Mouse (Mus musculus) liver, adult 2 months (tissue): ENCODE results near the gene Mast2. TPM values are rescaled to one million over a fixed set of nuclear protein-coding genes. Genes with fewer than 3 reads are reported as not detected.

Experiments
- DNase-seq: peaks from one replicate; pipeline ENCODE4 v3.0.0-alpha.2; 2011; ENCODE audit warnings: low read depth, low spot score; ENCODE audit errors: extremely low read depth
- H3K27ac ChIP-seq: fragments of 200-500 bp; replicated peaks from 2 replicates; pipeline ENCODE4 v1.5.1; 2012; ENCODE audit warnings: low read depth, mild to moderate bottlenecking, control low read depth, inconsistent platforms, low read length; ENCODE audit not compliant: insufficient read depth
- H3K27me3 ChIP-seq: fragments of 200-500 bp; 2 replicates; pipeline ENCODE4 v1.6.1; 2012; ENCODE audit warnings: mild to moderate bottlenecking, moderate library complexity, low read length, inconsistent platforms; ENCODE audit not compliant: control insufficient read depth, insufficient read depth
- H3K36me3 ChIP-seq: fragments of 200-500 bp; 2 replicates; pipeline ENCODE4 v1.6.1; 2012; ENCODE audit warnings: low read length, inconsistent platforms; ENCODE audit not compliant: control insufficient read depth, insufficient read depth
- H3K4me1 ChIP-seq: fragments of 200-500 bp; 2 replicates; pipeline ENCODE4 v1.6.1; 2011; ENCODE audit warnings: low read length; ENCODE audit not compliant: control insufficient read depth, insufficient read depth
- H3K4me3 ChIP-seq: fragments of 200-500 bp; 2 replicates; pipeline ENCODE4 v1.5.1; 2011; ENCODE audit warnings: low read depth, mild to moderate bottlenecking, control low read depth, low read length, moderate library complexity; ENCODE audit not compliant: insufficient read depth
- H3K79me2 ChIP-seq: fragments of 200-500 bp; 2 replicates; pipeline ENCODE4 v1.6.1; 2012; ENCODE audit warnings: inconsistent platforms, mild to moderate bottlenecking, low read length, moderate library complexity; ENCODE audit not compliant: control insufficient read depth, insufficient read depth
- H3K9ac ChIP-seq: fragments of 200-500 bp; 2 replicates; pipeline ENCODE4 v1.6.1; 2012; ENCODE audit warnings: low read depth, mild to moderate bottlenecking, control low read depth, inconsistent platforms, low read length
- CTCF ChIP-seq: fragments of 200-500 bp; IDR thresholded peaks from 2 replicates; pipeline ENCODE4 v1.5.1; 2011; ENCODE audit warnings: low read depth, low read length, control low read depth
- POLR2A ChIP-seq: fragments of 200-500 bp; IDR thresholded peaks from 2 replicates; pipeline ENCODE4 v1.6.1; 2011; ENCODE audit warnings: low read length, control low read depth; ENCODE audit not compliant: insufficient read depth; ENCODE audit errors: extremely low read depth
- WGBS: fragments of 180-500 bp; shearing (Covaris S2); methylation state at CpG from one replicate; pipeline ENCODE4 v1.1.7; 2018; 5-methylcytosine and 5-hydroxymethylcytosine counted together
- polyA plus RNA-seq: library from polyadenylated mRNA; depleted of rRNA; stranded (reverse); fragments of >200 nt; gene quantifications from 2 replicates; pipeline ENCODE4 v1.2.3, GENCODE M21; 2012; rRNA removed
- total RNA-seq: library from RNA; depleted of rRNA; stranded (reverse); fragments of >200 nt; gene quantifications from 2 replicates; pipeline ENCODE4 v1.2.3, GENCODE M21; 2014; rRNA removed

Gene Mast2
- total RNA-seq (3.9 and 5.4 TPM in 2 replicates), polyA plus RNA-seq (11.9 and 20.6 TPM in 2 replicates)

DNA sequence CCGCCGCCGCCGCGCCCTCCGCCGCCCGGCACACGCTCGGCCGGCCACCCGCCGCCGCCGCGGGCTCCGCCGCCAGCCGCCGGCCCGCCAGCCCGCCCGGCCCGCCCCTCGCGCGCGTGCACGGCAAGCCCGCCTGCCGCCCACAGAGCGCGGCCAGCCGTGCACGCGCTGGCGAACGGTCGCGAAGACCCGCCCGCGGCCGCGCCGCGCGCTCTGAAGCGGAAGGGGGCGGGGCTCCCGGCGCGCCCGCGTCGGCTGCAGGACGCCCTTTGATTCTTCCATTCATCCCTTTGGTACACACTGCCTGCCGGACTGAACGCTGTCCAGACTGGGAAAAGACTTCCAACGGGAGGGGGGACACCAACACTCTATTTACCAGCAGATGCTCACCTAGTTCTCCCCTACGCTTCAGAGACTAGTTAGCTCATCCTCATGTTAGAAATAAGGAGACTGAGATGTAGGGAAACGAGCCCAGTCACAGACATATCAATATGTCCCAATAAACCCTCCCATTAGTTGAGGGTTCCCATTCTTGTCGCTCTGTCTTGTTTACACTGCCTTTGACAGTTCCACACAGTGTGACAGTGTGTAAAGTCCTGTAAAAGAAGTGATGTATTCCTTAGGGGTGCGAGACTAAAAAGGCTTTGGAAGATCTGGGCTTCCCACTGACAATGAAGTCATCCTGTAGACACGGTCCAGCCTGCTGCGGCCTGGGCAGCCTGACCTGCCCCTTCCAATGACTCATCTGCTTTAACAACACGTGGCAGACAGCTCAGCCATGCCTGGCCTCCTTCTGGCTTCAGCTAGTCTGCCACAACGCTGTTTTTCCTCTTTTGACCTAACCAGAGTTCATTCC, at the start of gene Mast2:
TSS of gene Mast2 (minus strand) at position 58 of the 856 bp plus-strand sequence.
- TF ChIP-seq POLR2A, result 0 out of 2 replicates have a peak, but pooled peaks have one; percentile 19
- no peak for TF ChIP-seq CTCF
- peak within 1 kb of the TSS; percentile 61 for H3K27ac ChIP-seq
- peak; percentile 67 for DNase-seq
- peak within 1 kb of the TSS; percentile 99 for H3K4me3 ChIP-seq
- peak within 1 kb of the TSS; percentile 94 for H3K9ac ChIP-seq
- H3K27me3 ChIP-seq, result no peaks in the 10 kb centered on the region
- H3K79me2 ChIP-seq, result peaks cover 7% of the 10 kb centered on the region; the same call in 1 of the 2 replicates
- WGBS, result 24% methylated on average over 64 of the region's 68 CpGs
- H3K36me3 ChIP-seq, result no peaks in the 10 kb centered on the region
- H3K4me1 ChIP-seq, result no peaks in the 10 kb centered on the region; the same call in 1 of the 2 replicates

DNA sequence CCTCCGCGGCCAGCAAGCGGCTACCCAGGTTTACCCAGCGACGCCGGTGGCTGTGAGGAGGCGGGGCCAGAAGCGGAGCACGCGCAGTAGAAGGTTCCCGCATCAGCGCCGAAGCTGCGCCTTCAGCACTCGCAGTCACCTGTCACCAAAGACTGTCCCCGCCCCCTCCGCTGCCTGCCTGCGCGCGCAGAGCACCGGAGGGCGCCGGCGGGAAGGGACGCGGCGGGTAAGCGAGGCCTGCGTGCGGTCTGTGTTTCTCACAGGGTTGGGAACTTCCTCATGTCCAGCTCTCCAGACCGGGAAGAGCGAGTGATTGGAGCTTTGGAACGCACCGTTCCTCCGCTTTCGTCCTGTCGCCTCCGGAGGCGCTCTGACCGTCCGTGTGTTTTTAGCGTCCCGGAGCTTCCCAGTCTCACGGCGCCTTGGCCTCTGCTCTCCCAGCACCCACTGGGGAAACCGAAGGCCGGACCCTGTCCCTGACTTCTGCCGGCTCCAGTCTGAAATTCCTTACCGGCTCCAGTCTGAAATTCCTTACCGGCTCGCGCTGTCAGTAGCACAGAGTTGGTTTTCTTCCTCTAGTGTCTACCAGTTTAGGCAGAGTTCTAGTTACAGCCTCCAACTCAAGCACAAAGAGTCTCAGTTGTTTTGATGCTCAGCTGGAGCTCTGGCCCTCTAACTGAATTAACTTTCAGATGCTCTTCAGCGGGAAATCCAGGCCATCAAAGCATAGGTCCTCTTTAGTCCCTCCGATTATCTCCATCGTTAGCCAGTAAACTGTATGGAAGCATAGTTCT, 43.6 kb upstream of the Mast2 start, which contains the start of gene Ipp:
TSS of gene Ipp (plus strand) at position 125 of the 794 bp plus-strand sequence.
- WGBS, result under 1% methylated on average over 55 of the region's 55 CpGs
- H3K9ac ChIP-seq, result peak within 1 kb of the TSS; percentile 72

DNA sequence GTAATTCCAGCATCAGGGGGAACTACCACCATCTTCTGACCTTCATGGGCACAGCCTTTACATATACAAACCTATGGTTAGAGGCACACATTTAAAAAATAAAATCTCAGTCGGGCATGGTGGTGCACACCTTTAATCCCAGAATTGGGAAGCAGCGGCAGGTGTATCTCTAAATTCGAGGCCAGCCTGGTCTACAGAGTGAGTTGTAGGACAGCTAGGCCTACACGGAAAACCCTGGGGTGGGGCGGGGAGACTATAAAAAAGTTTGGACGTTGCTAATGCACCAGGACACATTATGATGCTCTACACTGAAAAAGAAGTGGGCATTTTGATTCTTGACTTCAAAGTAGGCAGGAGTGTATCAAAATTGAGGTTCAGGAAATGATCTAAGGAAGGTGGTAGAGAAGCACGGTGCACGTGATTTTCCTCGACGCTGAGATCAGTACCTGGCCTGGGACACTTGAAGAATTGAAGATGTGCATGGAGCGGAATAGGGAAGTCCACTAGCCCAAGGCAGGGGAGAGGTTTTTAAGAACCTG, 43.0 kb upstream of the Mast2 start:
- H3K27me3 ChIP-seq, result no peaks in the 10 kb centered on the region
- no peak for DNase-seq
- H3K36me3 ChIP-seq, result no peaks in the 10 kb centered on the region
- WGBS, result 30% methylated on average over 11 of the region's 11 CpGs
- H3K4me1 ChIP-seq, result peaks cover 3% of the 10 kb centered on the region; the same call in 1 of the 2 replicates
- H3K79me2 ChIP-seq, result no peaks in the 10 kb centered on the region
- peak overlapping the region; percentile 59 for H3K4me3 ChIP-seq
- TF ChIP-seq POLR2A, result no peak; the same call in 1 of the 2 replicates
- no peak for TF ChIP-seq CTCF
- peak overlapping the region; percentile 21; the same call in 1 of the 2 replicates for H3K27ac ChIP-seq
- H3K9ac ChIP-seq, result peak overlapping the region; percentile 66

More for the DNA sequence above, 43.6 kb upstream of the Mast2 start, which contains the start of gene Ipp:
- DNase-seq, result peak; percentile 83
- Histone ChIP-seq H3K36me3 (no peaks in the 10 kb centered on the region), H3K4me1 (peaks cover 3% of the 10 kb centered on the region; the same call in 1 of the 2 replicates), H3K27ac (peak within 1 kb of the TSS; percentile 47), H3K27me3 (no peaks in the 10 kb centered on the region), H3K79me2 (no peaks in the 10 kb centered on the region), H3K4me3 (peak within 1 kb of the TSS; percentile 59)
- TF ChIP-seq POLR2A, result peak; percentile 85
- TF ChIP-seq CTCF, result peak; percentile 36

DNA sequence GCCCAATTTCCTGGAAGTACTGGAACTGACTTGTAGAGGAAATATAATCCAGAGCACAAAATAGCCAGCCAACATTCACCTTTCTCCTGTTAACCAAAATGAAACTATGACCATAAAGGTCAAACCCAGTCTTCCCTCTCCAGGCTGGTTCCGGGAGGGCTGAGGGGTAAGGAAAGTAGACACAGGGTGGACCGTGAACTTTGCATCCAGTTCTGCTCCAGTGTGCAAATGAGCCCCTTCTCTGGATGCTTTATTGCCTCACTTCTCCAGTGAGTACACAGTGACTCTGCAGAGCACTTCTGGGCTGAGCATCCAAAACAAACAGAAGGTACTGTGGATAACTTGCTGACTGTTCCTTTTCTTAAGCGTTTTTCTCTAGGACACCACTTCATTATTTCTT, 36.0 kb upstream of the Mast2 start:
- DNase-seq, result peak; percentile 22
- no peak overlapping the region for H3K4me3 ChIP-seq
- H3K79me2 ChIP-seq, result no peaks in the 10 kb centered on the region
- TF ChIP-seq POLR2A, result no peak
- no peak for TF ChIP-seq CTCF
- peaks cover 5% of the 10 kb centered on the region; the same call in 1 of the 2 replicates for H3K4me1 ChIP-seq
- 13% methylated on average over 3 of the region's 3 CpGs for WGBS
- no peaks in the 10 kb centered on the region for H3K36me3 ChIP-seq
- no peak overlapping the region for H3K27ac ChIP-seq
- H3K27me3 ChIP-seq, result no peaks in the 10 kb centered on the region
- no peak overlapping the region for H3K9ac ChIP-seq

DNA sequence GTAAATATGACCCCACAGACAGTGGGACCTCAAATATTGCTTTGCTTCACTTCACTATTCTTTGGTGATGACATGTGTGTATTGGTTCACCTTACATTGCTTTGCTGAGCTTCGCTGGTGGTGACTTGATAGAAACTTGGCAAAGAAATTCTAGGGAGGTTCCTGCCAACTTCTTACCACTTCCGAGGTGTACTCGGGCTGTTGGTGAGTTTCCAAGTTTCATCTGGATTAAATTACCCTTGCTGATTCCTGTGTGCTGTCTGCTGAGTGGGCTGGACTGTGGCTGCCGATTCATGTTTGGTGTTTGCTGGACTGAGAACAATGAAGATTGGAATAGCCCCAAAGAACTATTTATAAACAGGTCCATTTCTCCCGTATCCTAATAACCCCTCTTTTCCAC, 29.7 kb upstream of the Mast2 start:
- Histone ChIP-seq H3K4me3 (no peak overlapping the region), H3K27ac (no peak overlapping the region), H3K79me2 (no peaks in the 10 kb centered on the region), H3K9ac (no peak overlapping the region), H3K27me3 (no peaks in the 10 kb centered on the region), H3K36me3 (no peaks in the 10 kb centered on the region), H3K4me1 (no peaks in the 10 kb centered on the region)
- 91% methylated on average over 5 of the region's 5 CpGs for WGBS
- TF ChIP-seq CTCF, result no peak
- no peak for TF ChIP-seq POLR2A
- DNase-seq, result no peak
